Mouse (Mus musculus): Measurements from ENCODE around the gene Cela3b. TPM values are rescaled to one million over a fixed set of nuclear protein-coding genes. Genes with fewer than 3 reads are reported as not detected.

The Cela3b gene
- total and polyA plus RNA-seq, 2 experiments from 2014 or later = not detected

DNA sequence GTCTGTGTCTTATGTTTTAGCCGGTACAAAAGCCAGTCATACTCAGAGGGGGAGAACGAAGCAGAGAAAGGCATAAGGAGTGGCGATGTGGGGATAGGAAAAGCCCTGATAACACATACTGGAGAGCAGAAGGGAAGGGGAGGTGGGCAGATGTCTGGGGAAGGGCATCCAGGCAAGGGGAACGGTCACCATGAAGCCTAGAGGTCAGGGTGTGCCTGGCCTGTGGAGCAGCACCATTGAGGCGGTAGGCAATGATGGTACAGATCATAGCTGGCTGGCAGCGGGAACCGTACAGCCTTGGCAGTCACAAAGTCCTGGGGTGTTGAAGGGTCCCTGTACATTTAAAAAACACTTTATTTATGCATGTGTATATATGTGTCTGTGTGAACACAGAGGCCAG lies 44.4 kb upstream of the Cela3b start:
- DNase-seq (no peak), ATAC-seq (no peak)
- Histone ChIP-seq H3K4me3 (ENCODE audit: low read depth, low read length) (no peak overlapping the region), H3K36me3 (ENCODE audit: insufficient read depth) (no peaks in the 10 kb centered on the region), H3K4me1 (ENCODE audit: insufficient read depth) (no peaks in the 10 kb centered on the region), H3K9me3 (ENCODE audit: low read length) (no peaks in the 10 kb centered on the region), H3K9ac (no peak overlapping the region), H3K4me2 (ENCODE audit: low read depth) (no peak overlapping the region), H3K27me3 (ENCODE audit: insufficient read depth, low read length) (no peaks in the 10 kb centered on the region), H3K27ac (ENCODE audit: low read depth, low read length) (no peak overlapping the region)
- 93% methylated on average over 7 of the region's 7 CpGs for WGBS
- TF ChIP-seq CTCF (IDR thresholded peaks at IDR 0.05; ENCODE audit: low read depth) = no peak

DNA sequence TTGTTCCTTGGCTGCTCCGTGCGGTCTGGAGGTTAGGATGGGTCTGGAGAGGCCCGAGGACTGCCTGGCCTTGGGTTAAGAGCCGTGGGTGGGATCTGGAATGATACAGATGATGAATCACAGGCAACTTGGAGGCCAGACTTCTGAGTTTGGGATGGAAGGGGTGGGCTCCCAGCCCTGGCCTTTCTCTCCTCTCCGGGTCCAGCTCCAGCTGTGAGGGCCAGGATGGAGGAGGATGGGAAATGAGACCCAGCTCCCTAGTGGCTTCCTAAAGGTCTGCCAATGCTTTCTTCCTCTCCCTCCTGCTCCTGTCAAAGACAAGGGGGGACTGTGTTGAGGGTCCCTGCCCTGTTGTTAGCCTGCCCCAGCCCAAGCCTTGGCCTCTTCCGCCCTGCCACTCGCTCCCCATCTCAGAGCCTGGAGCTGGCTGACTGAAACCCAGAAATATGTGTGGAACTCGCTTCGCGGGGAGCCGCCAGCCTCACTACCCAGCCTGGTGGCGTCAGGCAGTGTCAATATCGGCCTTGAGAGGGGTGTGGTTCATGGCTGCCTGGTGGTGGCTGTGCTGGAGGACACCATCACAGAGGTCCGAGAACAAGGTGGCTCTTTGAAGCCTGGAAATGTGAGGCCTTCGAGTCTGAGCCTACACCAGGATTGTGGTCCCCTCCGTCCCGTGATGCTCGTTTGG lies 43.5 kb upstream of the Cela3b start:
- H3K9me3 ChIP-seq (ENCODE audit: low read length) = no peaks in the 10 kb centered on the region
- no peaks in the 10 kb centered on the region for H3K36me3 ChIP-seq (ENCODE audit: insufficient read depth)
- TF ChIP-seq CTCF (IDR thresholded peaks at IDR 0.05; ENCODE audit: low read depth) = no peak
- H3K27me3 ChIP-seq (ENCODE audit: insufficient read depth, low read length) = no peaks in the 10 kb centered on the region
- 83% methylated on average over 18 of the region's 18 CpGs for WGBS
- no peak overlapping the region for H3K27ac ChIP-seq (ENCODE audit: low read depth, low read length)
- ATAC-seq (no peak), DNase-seq (no peak)
- 0 out of 2 replicates have a peak, but pooled peaks cover 3% of the 10 kb centered on the region for H3K4me1 ChIP-seq (ENCODE audit: insufficient read depth)
- no peak overlapping the region for H3K4me2 ChIP-seq (ENCODE audit: low read depth)
- no peak overlapping the region for H3K4me3 ChIP-seq (ENCODE audit: low read depth, low read length)
- H3K9ac ChIP-seq = no peak overlapping the region

DNA sequence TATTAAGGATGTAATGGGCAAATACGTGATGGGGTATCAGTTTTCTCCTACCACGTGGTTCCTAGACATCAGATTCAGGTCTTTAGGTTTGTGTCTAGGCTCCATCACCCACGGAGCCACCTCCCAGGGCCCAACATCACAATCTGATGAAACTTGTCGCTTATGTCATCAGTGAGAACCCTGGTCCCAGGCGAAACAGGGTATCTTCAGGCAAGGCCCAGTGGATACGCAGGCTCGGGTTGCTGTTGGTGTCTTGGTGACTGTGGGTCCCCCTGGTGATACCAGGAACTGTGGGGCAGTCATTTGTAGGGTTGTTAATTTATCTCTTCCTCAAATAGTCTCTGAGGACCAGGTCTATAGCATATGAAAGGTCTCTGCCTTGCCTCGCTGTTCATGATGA lies 42.9 kb upstream of the Cela3b start:
- H3K27ac ChIP-seq (ENCODE audit: low read depth, low read length) = no peak overlapping the region
- H3K9me3 ChIP-seq (ENCODE audit: low read length) = no peaks in the 10 kb centered on the region
- H3K36me3 ChIP-seq (ENCODE audit: insufficient read depth) = no peaks in the 10 kb centered on the region
- no peak overlapping the region for H3K4me2 ChIP-seq (ENCODE audit: low read depth)
- WGBS = 88% methylated on average over 8 of the region's 8 CpGs
- no peaks in the 10 kb centered on the region for H3K27me3 ChIP-seq (ENCODE audit: insufficient read depth, low read length)
- no peak overlapping the region for H3K9ac ChIP-seq
- TF ChIP-seq CTCF (IDR thresholded peaks at IDR 0.05; ENCODE audit: low read depth) = no peak
- DNase-seq (no peak), ATAC-seq (no peak)
- H3K4me1 ChIP-seq (ENCODE audit: insufficient read depth) = 0 out of 2 replicates have a peak, but pooled peaks cover 3% of the 10 kb centered on the region
- no peak overlapping the region for H3K4me3 ChIP-seq (ENCODE audit: low read depth, low read length)

DNA sequence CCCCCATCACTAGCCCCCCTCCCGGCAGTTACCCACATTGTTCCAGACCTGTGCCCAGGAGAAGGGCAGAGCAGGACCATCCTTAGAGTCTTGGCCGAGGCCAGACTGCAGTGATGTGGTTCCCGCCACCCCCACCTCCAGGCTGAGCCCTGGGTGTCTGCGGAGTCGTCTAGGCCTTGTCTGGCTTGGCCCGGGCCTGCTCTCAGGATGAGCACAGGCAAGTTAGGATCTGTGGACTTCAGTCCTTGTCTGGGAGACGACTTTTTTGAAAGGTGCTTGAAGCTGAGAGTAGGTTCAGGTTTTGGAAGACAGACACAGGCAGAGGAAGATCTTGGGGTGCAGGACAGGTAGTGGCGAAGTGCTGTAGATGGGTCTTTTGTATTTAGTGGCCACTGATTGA lies 41.0 kb upstream of the Cela3b start:
- no peak for DNase-seq
- Histone ChIP-seq H3K9me3 (ENCODE audit: low read length) (no peaks in the 10 kb centered on the region), H3K4me2 (ENCODE audit: low read depth) (no peak overlapping the region), H3K27ac (ENCODE audit: low read depth, low read length) (no peak overlapping the region), H3K4me1 (ENCODE audit: insufficient read depth) (0 out of 2 replicates have a peak, but pooled peaks cover 3% of the 10 kb centered on the region), H3K27me3 (ENCODE audit: insufficient read depth, low read length) (no peaks in the 10 kb centered on the region), H3K4me3 (ENCODE audit: low read depth, low read length) (no peak overlapping the region), H3K36me3 (ENCODE audit: insufficient read depth) (no peaks in the 10 kb centered on the region), H3K9ac (no peak overlapping the region)
- WGBS = 72% methylated on average over 8 of the region's 8 CpGs
- no peak for ATAC-seq
- TF ChIP-seq CTCF (IDR thresholded peaks at IDR 0.05; ENCODE audit: low read depth) = no peak

DNA sequence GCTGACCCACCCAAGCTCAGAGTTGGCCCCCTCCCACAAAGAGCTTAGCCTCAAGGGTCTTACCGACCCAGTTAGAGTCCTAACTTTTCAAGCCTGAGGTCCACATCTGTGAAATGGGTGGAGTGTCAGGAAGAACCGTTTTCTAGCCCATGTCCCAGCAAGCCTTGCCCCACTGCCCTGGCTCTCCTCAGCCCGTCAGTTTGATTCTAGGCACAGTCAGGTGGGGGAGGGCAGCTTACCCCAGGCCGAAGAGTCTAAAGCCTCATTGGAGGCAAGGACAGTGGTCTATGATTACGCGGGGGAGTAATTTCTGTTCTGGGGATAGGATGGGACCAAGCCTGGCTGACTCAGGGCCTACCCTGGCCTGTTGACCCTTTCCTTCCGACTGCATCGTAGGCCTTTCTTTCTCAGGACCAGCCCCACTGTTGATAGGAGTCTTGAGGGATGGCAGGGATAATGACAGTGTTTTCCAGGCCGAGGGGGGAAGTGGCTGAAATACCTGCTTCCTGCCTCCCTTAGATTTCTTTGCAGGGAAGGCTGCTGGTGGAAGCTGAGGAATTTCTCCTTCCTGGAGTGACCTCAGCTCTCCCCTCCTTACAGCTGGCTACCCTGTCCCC lies 40.5 kb upstream of the Cela3b start:
- WGBS = 81% methylated on average over 9 of the region's 9 CpGs
- TF ChIP-seq CTCF (IDR thresholded peaks at IDR 0.05; ENCODE audit: low read depth) = no peak

DNA sequence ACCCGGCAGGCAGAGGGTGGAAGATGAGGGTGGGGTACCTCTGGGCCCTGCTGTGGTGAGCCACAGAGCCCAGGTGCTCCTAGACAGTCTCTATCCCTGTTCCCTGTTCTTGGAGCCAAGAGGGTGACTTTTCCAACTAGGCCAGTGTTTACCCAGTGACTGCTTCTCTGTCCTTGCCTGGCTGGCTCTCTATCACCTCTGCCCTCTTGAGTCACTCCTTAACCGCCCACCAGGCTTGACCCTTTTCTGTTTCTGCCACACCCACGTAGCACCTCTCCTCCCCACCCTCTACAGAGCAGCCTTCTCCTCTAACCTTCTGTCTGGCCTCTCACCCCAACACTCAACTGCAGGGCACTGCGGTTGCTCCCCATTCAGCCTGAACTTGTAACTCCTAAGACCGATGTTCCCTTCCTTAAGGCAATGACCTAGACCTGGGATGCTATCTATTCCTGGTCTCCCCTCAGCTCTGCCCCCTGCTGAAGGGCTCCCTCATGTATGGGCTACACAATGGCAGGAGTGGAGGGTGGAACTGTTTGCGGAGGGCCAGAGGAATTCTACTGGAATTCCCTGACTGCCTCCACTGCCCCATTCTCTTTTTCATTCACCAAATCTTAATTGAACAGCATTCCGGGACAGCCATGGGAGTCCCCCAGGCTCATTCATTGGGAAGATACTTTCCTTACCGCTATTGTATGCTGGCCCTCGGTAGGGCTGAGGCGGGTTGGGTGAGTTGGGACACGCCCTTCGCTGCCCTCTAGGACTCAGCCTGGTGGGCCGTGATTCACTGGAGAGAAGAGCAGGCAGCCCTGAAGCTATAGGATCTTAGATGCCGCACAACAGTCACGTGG lies 39.7 kb upstream of the Cela3b start:
- ATAC-seq = no peak
- H3K4me3 ChIP-seq (ENCODE audit: low read depth, low read length) = no peak overlapping the region

More for the DNA sequence above, 40.5 kb upstream of the Cela3b start:
- Histone ChIP-seq H3K36me3 (ENCODE audit: insufficient read depth) (no peaks in the 10 kb centered on the region), H3K27ac (ENCODE audit: low read depth, low read length) (no peak overlapping the region), H3K27me3 (ENCODE audit: insufficient read depth, low read length) (no peaks in the 10 kb centered on the region), H3K9me3 (ENCODE audit: low read length) (no peaks in the 10 kb centered on the region), H3K4me1 (ENCODE audit: insufficient read depth) (0 out of 2 replicates have a peak, but pooled peaks cover 3% of the 10 kb centered on the region), H3K4me2 (ENCODE audit: low read depth) (no peak overlapping the region), H3K9ac (no peak overlapping the region), H3K4me3 (ENCODE audit: low read depth, low read length) (no peak overlapping the region)
- no peak for ATAC-seq
- DNase-seq = no peak

More for the DNA sequence above, 39.7 kb upstream of the Cela3b start:
- Histone ChIP-seq H3K9ac (no peak overlapping the region), H3K36me3 (ENCODE audit: insufficient read depth) (no peaks in the 10 kb centered on the region), H3K9me3 (ENCODE audit: low read length) (no peaks in the 10 kb centered on the region), H3K27ac (ENCODE audit: low read depth, low read length) (no peak overlapping the region), H3K4me2 (ENCODE audit: low read depth) (peak overlapping the region; percentile 99; the same call in 1 of the 2 replicates), H3K4me1 (ENCODE audit: insufficient read depth) (0 out of 2 replicates have a peak, but pooled peaks cover 3% of the 10 kb centered on the region), H3K27me3 (ENCODE audit: insufficient read depth, low read length) (no peaks in the 10 kb centered on the region)
- peak; percentile 18 for TF ChIP-seq CTCF (IDR thresholded peaks at IDR 0.05; ENCODE audit: low read depth)
- no peak for DNase-seq
- 42% methylated on average over 15 of the region's 15 CpGs for WGBS

Data from forebrain, postnatal 0 days (tissue).